ENCODE assay signal across 29 mouse cellular contexts in genomic region chr1:150403914-150404313, GRCm38 (mm10).
"Had no signal": no experiment of that assay in that cellular context is flagged by ENCODE, and none has a peak within 500 bp of the region (broad histone marks: within the 10 kb centered on the region; RNA-seq: fewer than 3 reads in every experiment).

No protein-coding gene starts in this region.

- ATAC-seq: liver, embryonic 12.5 days; lung, postnatal 0 days; midbrain, embryonic 13.5 days; midbrain, embryonic 15.5 days; midbrain, embryonic 16.5 days had no signal

- DNase-seq: left cerebral cortex, postnatal 4 days; liver, embryonic 13.5 days; lung, adult 18-20 months; lung, adult 2 months; lung, embryonic 14.5 days; lung, postnatal 10 days; lung, postnatal 14 days; lung, postnatal 36 days; lung, postnatal 4 days had no signal

- H3K4me1 ChIP-seq: limb, embryonic 10.5 days; limb, embryonic 12.5 days; limb, embryonic 13.5 days; limb, embryonic 15.5 days; liver, embryonic 12.5 days; liver, embryonic 13.5 days; liver, embryonic 15.5 days; lung, embryonic 15.5 days; megakaryocyte, embryonic 14.5 days; midbrain, embryonic 10.5 days; midbrain, embryonic 12.5 days; midbrain, embryonic 13.5 days; midbrain, embryonic 15.5 days; neural tube, embryonic 12.5 days; neural tube, embryonic 13.5 days had no signal

- H3K9me3 ChIP-seq: limb, embryonic 10.5 days; limb, embryonic 12.5 days; limb, embryonic 13.5 days; limb, embryonic 15.5 days; liver, embryonic 12.5 days; liver, embryonic 13.5 days; liver, embryonic 15.5 days; lung, embryonic 15.5 days; megakaryocyte, embryonic 14.5 days; midbrain, embryonic 10.5 days; midbrain, embryonic 12.5 days; midbrain, embryonic 13.5 days; midbrain, embryonic 15.5 days; neural tube, embryonic 12.5 days; neural tube, embryonic 13.5 days had no signal

- H3K4me3 ChIP-seq: left cerebral cortex, adult 2 months; limb, embryonic 10.5 days; limb, embryonic 12.5 days; limb, embryonic 13.5 days; limb, embryonic 15.5 days; liver, embryonic 12.5 days; liver, embryonic 13.5 days; liver, embryonic 15.5 days; lung, embryonic 15.5 days; megakaryocyte, embryonic 14.5 days; midbrain, embryonic 10.5 days; midbrain, embryonic 12.5 days; midbrain, embryonic 13.5 days; midbrain, embryonic 15.5 days; myocyte; neural tube, embryonic 12.5 days; neural tube, embryonic 13.5 days had no signal

- H3K27ac ChIP-seq: left cerebral cortex, adult 2 months; limb, embryonic 10.5 days; limb, embryonic 12.5 days; limb, embryonic 13.5 days; limb, embryonic 15.5 days; liver, embryonic 12.5 days; liver, embryonic 13.5 days; liver, embryonic 14.5 days; liver, embryonic 15.5 days; lung, embryonic 15.5 days; macrophage; midbrain, embryonic 10.5 days; midbrain, embryonic 12.5 days; midbrain, embryonic 13.5 days; midbrain, embryonic 15.5 days; neural tube, embryonic 12.5 days; neural tube, embryonic 13.5 days had no signal

- H3K27me3 ChIP-seq: limb, embryonic 12.5 days; limb, embryonic 13.5 days; limb, embryonic 15.5 days; liver, embryonic 12.5 days; liver, embryonic 13.5 days; liver, embryonic 15.5 days; lung, embryonic 15.5 days; megakaryocyte, embryonic 14.5 days; midbrain, embryonic 12.5 days; midbrain, embryonic 13.5 days; midbrain, embryonic 15.5 days; neural tube, embryonic 12.5 days; neural tube, embryonic 13.5 days had no signal

- H3K9ac ChIP-seq: limb, embryonic 12.5 days; limb, embryonic 13.5 days; limb, embryonic 15.5 days; liver, embryonic 12.5 days; liver, embryonic 13.5 days; liver, embryonic 14.5 days; liver, embryonic 15.5 days; lung, embryonic 14.5 days; lung, embryonic 15.5 days; midbrain, embryonic 12.5 days; midbrain, embryonic 13.5 days; midbrain, embryonic 15.5 days; neural tube, embryonic 12.5 days; neural tube, embryonic 13.5 days had no signal

- H3K4me2 ChIP-seq: limb, embryonic 12.5 days; limb, embryonic 13.5 days; limb, embryonic 15.5 days; liver, embryonic 12.5 days; liver, embryonic 13.5 days; liver, embryonic 15.5 days; lung, embryonic 14.5 days; lung, embryonic 15.5 days; midbrain, embryonic 12.5 days; midbrain, embryonic 13.5 days; midbrain, embryonic 15.5 days; neural tube, embryonic 12.5 days; neural tube, embryonic 13.5 days had no signal
